Mouse (Mus musculus): ENCODE measurements around the gene Gpr62.

The Gpr62 gene

DNA sequence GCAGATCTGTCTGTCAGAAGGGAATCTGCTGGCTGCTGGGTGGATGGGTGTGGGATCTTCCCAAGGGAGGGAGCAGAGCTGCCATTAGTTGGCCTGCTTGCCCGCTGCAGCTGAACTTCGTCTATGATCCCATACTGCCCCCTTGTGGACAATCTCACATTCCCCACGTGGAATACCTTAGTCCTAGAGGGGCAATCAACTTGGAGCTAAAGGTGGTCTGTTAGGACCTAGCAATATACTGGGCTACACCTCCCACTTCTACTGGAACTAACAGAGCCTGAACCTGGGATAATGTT, 43.9 kb downstream of the Gpr62 start:
- DNase-seq (ENCODE audit: low spot score in 2 of 2) = peak; percentile 52 to 80

DNA sequence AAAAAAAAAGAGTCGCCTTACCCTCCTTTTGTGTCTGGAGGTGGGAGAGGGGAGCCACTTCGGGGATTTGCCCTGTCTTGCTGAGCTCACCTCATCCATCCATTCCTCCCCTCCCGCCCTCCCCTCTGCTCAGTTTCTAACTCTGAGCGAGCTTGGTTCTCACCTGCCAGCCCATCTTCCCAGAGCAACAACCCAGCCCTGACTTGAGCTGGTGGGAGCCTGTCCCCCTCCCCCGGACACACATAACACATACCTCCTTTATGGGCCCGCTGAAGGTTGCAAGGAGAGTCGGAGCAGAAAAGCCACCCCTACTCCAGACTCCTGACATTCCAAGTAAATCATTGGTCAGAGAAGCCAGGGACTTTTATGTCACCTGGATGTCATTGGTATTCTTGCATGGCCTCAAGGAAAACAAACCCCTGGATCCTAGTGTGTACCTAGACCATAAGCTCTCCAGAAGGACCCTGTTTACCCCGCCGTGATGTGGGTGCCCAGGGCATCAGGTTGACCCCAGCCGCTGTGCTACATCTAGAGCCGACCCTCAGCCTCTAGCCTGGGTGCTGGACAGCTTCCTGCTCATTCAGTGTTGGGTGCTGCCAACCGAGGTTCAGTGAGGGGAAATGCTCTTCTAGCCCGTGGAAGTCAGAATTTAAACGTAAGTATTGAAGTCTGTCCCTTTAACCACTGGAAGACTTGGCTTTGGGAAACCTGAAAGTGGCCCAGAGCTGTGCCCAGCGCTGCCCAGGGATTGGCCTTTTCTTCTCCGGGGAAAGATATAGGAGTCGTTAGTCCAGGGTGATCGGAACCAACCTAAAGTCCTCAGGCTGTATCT, 44.5 kb downstream of the Gpr62 start:
- no peak for DNase-seq (ENCODE audit: low spot score in 2 of 2)

DNA sequence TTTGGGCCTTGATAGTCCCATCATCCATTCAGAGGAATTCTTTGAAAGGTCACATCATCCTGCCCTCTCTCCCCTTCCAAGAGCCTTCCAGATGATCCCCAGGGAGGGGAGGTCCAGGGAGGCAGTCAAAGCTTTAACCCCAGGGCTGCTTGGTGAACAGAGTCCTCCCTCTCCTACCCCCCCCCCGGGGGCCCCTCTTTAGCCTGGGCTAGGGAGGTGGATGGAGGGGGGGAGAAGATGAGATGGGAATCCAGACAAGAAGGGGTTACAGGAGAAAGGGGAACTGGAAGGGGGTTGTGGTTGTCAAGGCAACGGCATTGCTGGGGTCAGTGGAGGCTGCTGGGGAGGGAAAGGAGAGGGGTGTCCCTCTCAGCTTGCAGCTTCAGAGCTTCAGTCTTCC, 45.1 kb downstream of the Gpr62 start:
- DNase-seq (ENCODE audit: low spot score in 2 of 2) = no peak

DNA sequence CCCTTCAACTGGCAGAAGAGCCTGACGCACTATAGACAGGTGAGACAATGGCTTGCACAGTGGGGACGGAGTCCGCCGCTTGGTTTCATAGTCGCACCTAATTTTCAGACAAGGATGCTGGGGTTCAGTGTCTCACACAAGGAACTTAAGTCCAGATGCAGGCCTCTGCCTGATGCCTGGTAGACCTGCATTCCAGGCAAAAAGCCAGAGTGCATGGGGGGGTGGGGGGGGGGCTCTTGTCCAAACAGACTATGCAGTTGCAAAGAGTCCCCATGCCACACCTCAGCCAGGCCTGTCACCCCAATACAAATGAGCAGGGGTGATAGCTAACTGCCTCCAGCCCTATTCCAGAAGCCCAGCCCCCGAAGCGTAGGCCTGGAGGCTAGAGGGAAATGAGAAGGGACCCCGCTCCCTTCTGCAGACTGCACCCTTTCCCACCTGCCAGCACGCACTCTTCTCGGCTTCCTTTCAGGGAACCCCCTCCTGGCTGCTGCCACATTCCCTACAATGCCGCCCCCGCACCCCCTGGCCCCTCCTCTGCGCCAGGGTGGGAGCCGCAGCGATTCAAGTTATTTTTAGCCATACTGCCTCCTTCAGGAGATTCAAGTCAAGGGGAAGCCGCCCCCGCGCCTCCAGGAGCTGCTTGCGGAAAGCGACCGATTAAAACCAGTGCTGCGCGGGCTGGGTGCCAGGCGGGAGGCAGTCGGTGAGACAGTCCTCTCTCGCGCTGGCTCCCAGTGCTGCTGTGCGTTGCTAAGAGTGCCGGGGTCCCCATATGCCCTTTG, 47.7 kb downstream of the Gpr62 start:
- no peak for DNase-seq (ENCODE audit: low spot score in 2 of 2)

DNA sequence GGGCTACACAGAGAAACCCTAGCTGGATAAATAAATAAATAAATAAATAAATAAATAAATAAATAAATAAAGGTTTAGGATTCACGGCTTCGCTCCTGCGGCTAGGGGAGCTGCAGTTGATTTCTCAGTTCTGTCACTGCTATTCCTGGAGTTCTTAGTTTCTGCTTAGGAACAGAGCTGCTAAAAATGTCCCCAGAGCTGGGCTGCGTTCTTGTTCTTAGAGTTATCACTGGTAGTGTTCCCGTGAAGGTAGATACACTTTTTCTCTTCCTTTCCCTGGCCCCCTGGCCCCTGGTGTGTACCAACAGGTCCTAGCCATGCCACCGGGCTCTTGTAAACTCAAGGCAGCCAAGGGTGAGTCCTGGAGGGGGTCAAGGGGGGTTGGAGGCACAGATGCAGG, 48.9 kb downstream of the Gpr62 start:
- DNase-seq (ENCODE audit: low spot score in 2 of 2) = no peak
